Mouse (Mus musculus) heart, adult 18-20 months (tissue): ENCODE measurements at regions not wholly inside any gene's neighbourhood (a gene's known extent, or its start where the extent isn't known, plus 50 kb on each side); places are given as distances from the start of the nearest gene placed in this dataset.
"Not testable (repeated sequence)": the region's sequence is repeated elsewhere in the genome, so short reads cannot be mapped to it uniquely, and the experiment has no call there.

Experiments
- DNase-seq, 2 experiments: peaks; one replicate each; pipeline ENCODE4 v3.0.0; 2021 to 2022; ENCODE audit warnings: mixed read lengths in 1 of 2

DNA sequence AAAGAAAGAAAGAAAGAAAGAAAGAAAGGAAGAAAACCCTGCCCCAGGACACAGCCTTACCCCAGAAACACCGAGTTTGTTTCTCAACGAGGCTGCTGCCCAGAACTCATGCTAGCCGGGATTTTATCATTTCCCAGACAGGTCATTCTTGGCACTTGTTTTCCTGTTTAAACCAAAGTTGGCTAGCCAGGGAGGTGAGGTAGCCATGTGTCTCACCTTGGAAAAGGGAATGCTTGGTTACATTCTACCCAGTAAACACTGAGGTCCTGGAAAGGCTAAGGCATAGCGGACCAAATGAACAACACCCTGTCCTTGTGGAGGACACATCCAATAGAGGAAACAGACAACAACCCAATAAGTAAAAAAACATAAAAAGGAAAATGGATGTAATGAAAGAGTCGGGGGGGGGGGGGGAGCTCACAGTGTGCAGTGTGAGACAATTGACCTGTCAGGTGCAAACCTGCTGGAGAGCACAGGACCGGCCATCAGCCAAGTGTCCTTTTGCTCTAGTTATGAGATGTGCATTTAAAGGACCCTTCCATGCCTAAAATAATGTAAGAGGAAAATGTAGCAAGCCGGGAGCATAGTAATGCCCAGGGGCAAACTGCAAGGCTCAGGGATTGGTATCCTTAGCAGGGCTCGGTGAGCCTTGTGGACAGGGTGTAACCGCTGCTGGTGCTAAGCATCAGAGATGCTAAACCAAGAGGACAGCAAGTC lies 78.2 kb upstream of the Fzd7 start:
- no peak for DNase-seq

- no peak for DNase-seq
These were observed 76.9 kb upstream of the Fzd7 start for GRCm38 (mm10) chr1:59405370-59405769.

DNA sequence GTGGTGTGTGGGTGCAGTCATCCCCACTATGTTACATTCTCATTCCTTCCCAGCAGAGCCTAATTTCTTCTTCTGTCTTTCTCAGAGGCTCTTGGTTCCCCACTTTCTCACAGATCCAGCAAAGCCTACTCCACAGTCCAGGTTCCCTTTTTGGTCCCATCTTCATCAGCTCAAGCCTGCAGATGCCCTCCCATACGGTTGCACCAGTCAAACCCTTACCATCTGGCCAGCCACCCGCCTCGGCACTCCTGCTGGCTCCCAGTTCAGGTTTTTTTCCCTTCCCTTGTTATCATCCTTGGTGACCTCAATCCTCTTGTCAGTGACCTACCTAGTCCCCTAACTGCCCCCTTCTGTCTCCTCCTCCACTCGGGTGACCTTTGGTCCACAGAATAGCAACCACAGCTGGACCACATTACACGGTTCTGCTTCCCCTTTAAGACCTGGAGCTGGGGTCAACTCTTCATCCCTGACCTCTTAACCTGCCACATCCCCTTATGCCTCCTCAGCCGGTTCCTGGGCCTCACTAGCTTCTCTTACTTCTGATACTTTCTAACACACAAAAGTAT lies 75.4 kb upstream of the Fzd7 start:
- no peak for DNase-seq

DNA sequence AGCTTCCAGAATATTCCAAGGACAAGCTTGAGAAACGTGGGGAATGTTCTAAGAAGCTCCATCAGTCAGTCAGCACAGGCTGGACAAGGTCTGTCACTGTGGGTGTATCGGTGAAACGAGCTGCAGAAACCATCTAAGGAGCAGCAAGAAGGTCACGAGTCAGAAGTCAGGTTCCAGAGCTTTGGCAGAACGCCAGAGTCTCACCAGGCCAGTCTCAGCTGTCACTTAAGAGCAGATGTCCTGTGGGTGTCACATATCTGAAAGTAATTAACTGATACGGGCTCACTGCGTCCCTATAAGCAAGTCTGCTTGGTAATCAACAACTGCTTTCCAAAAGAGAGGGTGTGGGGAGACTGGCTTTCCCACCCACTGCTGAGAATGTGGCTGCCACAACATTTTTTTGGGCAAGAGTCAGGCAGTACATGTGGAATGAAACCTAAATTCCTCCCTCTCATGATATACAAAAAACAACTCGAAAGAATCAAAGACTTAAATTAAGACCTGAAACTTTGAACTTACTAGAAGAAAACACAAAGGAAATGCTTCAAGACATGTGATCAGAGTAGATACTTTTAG lies 72.6 kb upstream of the Fzd7 start:
- DNase-seq, result peak in 1 of 2 experiments; percentile 17

DNA sequence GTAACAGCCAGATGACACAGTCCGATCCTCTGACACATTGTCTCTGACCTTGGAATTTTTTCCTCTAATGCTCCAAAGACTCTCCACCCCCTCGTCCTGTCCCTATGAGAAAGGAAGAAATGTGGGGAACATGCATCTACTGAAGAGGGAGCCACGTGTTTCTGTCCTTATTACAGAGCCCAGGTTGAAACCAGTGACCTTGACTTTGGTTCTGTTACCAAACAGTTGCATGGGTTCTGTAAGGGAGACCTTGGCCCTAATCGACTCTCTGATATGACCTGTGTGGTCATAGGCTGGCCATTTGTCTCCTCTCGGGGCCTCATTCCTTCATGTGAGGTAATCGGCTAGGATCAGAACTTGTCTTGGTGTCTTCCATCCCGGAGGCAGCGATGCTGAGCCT lies 69.0 kb upstream of the Fzd7 start:
- no peak for DNase-seq

GRCm38 (mm10) chr1:59414401-59415210 lies 67.6 kb upstream of the Fzd7 start:
- no peak for DNase-seq

DNA sequence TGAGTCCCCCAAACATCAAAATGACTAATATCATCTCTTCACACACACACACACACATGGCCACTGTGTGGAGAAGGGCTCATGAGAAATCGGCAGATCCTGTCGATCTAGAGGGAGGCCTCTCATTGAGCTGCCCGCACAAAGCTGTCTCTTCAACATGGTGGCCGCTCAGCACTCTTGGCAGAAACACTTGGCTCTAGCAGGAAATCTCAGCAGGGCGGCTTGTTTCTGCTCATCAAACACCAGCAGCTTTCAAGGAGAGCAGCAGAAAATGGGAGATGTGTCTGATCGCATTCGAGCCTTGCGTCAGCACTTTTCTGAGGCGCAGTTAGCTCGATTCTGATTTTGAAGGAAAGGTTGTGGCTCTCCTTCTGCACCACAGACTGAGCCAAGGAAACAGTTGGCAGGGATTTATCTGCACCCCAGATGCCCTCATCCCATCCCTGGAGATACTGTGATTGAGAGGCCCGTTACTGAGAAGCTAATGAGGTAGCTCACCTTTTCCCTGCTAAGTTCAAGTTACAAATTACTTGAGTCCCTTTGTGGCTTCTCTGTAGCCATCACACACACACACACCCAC lies 66.4 kb upstream of the Fzd7 start:
- DNase-seq, result no peak

GRCm38 (mm10) chr1:59417317-59417716 lies 64.9 kb upstream of the Fzd7 start:
- no peak for DNase-seq

GRCm38 (mm10) chr1:59417962-59418361 lies 64.3 kb upstream of the Fzd7 start:
- DNase-seq, result no peak

DNA sequence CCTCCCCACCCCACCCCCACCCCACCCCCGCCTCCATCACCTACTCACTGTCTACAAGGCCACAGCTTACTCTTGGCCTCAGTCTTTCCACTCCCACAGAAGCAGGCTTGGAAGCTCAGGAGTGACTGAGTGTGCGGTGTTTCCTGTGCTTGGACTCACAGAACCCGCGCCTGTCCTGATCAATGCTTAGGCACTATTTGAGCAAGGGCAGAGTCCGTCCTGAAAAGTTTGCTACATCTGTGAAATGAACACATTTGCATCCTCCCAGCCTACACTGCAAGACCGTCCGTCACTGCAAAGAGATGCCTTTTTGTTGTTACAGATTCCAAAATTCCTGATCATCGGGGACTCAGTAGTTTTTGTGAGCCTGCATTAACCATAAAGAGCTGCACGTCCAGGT lies 63.5 kb upstream of the Fzd7 start:
- DNase-seq, result no peak

DNA sequence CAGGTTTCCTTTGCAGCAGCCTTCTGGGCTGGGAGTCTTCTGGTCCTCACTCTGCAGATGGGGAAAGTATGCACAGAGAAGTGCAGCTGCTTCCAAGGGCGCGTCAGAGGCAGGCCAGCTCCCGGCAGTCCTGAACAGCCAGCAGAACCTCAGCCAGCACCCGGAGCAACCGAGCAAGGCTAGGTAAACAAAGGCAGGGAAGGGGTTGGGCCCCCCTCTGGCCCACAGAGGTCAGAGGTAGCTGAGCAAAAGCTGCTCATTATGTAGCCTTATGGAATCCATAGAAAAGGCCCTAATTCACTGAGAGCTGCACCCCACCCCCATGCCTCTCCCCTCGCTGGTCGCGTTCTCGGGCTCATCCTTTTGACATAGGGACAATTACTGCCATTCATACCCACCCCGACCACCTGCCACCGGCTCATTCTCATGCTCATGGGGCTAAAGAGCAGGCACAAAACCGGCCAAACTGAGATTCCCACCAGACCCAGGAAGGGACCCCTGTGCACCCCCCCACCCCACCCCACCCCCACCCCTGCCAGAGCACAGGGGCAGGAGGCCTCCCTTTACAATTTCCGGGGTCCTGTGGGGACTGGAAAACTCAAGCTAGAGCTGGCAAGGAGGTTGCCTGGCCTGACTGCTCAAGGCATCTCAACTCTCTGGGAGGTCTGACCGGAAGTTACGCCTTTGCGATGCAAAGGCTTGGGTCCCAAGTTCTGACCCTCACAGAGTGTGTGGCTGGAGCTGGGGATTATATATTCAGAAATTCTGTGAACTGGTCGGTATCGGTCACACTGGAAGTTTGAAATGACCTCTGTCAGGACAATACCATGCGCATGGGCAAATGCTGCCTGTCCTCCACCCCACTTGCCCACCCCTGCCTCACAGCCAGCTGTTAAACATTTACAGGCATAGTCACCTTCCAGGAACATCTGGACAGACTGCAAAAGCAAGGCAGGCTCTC lies 59.0 kb upstream of the Fzd7 start:
- peak; percentile 40 to 41 for DNase-seq

GRCm38 (mm10) chr1:59425771-59426170 lies 56.5 kb upstream of the Fzd7 start:
- DNase-seq, result not testable (repeated sequence)

DNA sequence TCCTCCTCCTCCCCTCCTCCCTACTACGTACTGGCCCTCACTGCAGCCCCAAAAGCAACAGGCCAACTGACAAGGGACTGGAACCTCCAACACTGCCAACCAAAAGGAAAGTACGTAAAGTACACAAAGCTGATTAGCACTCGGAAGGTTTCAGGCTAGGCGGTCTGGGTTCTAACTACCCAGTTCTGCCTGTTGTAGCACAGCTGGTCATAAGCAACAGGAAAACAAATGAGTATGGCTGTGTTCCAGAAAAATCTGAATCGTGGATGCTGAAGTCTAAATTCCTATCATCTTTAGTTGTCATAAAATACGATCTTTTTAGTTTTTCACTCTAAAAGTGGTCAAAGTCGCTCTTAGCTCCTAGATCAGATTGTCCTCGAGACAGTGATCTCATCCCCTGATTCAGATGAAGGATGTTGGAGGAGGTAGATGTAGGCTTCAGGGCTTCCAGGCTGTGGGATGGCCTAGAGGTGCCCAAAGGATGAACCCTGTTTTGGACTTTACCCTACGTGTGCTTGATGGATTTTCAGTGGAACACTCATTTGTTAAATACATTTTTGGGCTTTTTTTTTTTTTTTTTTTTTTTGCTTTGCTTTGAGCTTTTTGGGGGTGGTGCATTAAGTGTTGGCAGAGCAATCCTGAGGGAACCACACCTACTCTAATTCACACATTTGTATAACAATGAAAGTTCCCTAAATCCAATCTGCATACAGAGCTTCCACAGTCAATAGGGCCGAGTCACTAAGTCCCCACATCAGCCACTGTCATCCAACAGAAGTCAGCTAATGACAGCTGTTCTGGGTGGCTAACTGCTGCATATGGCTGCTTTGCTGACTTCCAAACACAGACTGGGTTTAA lies 55.6 kb upstream of the Fzd7 start:
- no peak for DNase-seq

DNA sequence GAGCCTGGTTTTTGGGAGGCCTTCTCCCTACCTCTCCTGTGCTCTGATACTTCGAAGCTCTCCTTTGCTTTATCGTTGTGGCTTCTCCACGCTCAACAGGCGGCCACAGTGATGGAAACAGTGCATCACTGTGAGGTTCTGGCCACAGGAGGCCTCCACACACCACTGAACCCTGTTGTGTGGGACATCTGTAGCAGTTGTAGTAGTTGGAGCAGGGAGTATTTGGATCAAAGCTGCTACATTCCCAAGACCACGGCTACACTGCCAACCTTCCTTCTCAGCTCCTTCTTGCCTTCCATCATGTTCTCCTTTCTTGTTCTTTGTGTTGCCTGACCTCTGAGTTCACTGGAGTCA lies 55.0 kb upstream of the Fzd7 start:
- no peak for DNase-seq

GRCm38 (mm10) chr1:59429289-59429688 lies 52.9 kb upstream of the Fzd7 start:
- DNase-seq, result no peak

DNA sequence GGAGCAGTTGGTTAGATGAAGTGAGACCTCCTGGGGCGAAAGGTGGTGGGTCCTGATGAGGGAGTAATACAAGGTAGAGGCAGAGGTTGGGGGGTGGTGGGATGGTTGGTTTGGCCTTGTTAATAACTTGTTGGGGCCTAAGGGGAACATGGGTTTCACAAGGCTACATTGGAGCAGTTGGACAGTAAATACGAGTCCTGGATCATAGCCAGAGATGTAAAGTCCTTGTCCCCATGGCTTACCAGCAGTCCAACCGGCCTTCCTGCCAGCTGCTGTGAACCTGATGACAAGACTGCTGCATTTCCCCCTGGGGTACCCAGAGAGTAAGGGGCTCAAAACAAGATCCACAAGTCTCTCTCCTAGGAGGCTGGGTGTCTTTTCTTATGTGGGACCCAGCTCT lies 52.0 kb upstream of the Fzd7 start:
- DNase-seq, result no peak

GRCm38 (mm10) chr1:59430886-59431486 lies 51.2 kb upstream of the Fzd7 start:
- no peak for DNase-seq
